Mouse (Mus musculus): ENCODE measurements around the gene Sesn3.
"Not testable (repeated sequence)": the region's sequence is repeated elsewhere in the genome, so short reads cannot be mapped to it uniquely, and the experiment has no call there.

Gene Sesn3

GRCm38 (mm10) chr9:14280696-14281095 is 5.8 kb downstream of the Sesn3 start:
- DNase-seq (ENCODE audit: extremely low spot score) = no peak

- no peak for DNase-seq (ENCODE audit: extremely low spot score)
These were observed 10.2 kb downstream of the Sesn3 start for GRCm38 (mm10) chr9:14285036-14285435.

- DNase-seq (ENCODE audit: extremely low spot score) = no peak
These were observed 12.4 kb downstream of the Sesn3 start for GRCm38 (mm10) chr9:14287234-14287633.

- DNase-seq (ENCODE audit: extremely low spot score) = no peak
These were observed 13.6 kb downstream of the Sesn3 start for GRCm38 (mm10) chr9:14288500-14288899.

- DNase-seq (ENCODE audit: extremely low spot score) = no peak
These were observed 19.0 kb downstream of the Sesn3 start for GRCm38 (mm10) chr9:14293866-14294265.

GRCm38 (mm10) chr9:14295680-14296440 is 21.0 kb downstream of the Sesn3 start:
- no peak for DNase-seq (ENCODE audit: extremely low spot score)

GRCm38 (mm10) chr9:14297204-14297603 is 22.3 kb downstream of the Sesn3 start:
- no peak for DNase-seq (ENCODE audit: extremely low spot score)

GRCm38 (mm10) chr9:14299819-14300218 is 25.0 kb downstream of the Sesn3 start:
- no peak for DNase-seq (ENCODE audit: extremely low spot score)

- DNase-seq (ENCODE audit: extremely low spot score) = no peak
These were observed 25.9 kb downstream of the Sesn3 start for GRCm38 (mm10) chr9:14300795-14301194.

- DNase-seq (ENCODE audit: extremely low spot score) = no peak
These were observed 29.5 kb downstream of the Sesn3 start for GRCm38 (mm10) chr9:14304262-14304968.

GRCm38 (mm10) chr9:14307341-14307740 is 32.5 kb downstream of the Sesn3 start:
- DNase-seq (ENCODE audit: extremely low spot score) = no peak

- no peak for DNase-seq (ENCODE audit: extremely low spot score)
These were observed 39.1 kb downstream of the Sesn3 start for GRCm38 (mm10) chr9:14313968-14314367.

- DNase-seq (ENCODE audit: extremely low spot score) = no peak
These were observed 39.6 kb downstream of the Sesn3 start for GRCm38 (mm10) chr9:14314477-14314876.

GRCm38 (mm10) chr9:14316618-14317017 is 41.8 kb downstream of the Sesn3 start:
- DNase-seq (ENCODE audit: extremely low spot score) = no peak

GRCm38 (mm10) chr9:14335829-14336228 is 61.0 kb downstream of the Sesn3 start:
- DNase-seq (ENCODE audit: extremely low spot score) = no peak

GRCm38 (mm10) chr9:14336901-14337300 is 62.0 kb downstream of the Sesn3 start:
- DNase-seq (ENCODE audit: extremely low spot score) = no peak

- DNase-seq (ENCODE audit: extremely low spot score) = no peak
These were observed 63.8 kb downstream of the Sesn3 start for GRCm38 (mm10) chr9:14338701-14339100.

GRCm38 (mm10) chr9:14342041-14342668 is 67.3 kb downstream of the Sesn3 start:
- DNase-seq (ENCODE audit: extremely low spot score) = peak; percentile 72

- DNase-seq (ENCODE audit: extremely low spot score) = not testable (repeated sequence)
These were observed 71.0 kb downstream of the Sesn3 start for GRCm38 (mm10) chr9:14345866-14346265.

GRCm38 (mm10) chr9:14348416-14348815 is 73.5 kb downstream of the Sesn3 start:
- DNase-seq (ENCODE audit: extremely low spot score) = peak; percentile 10

GRCm38 (mm10) chr9:14349380-14349779 is 74.5 kb downstream of the Sesn3 start:
- DNase-seq (ENCODE audit: extremely low spot score) = no peak

- DNase-seq (ENCODE audit: extremely low spot score) = no peak
These were observed 75.9 kb downstream of the Sesn3 start for GRCm38 (mm10) chr9:14350787-14351186.

GRCm38 (mm10) chr9:14352337-14352736 is 77.5 kb downstream of the Sesn3 start:
- no peak for DNase-seq (ENCODE audit: extremely low spot score)
